Mouse (Mus musculus): ENCODE measurements around the gene Nat8f7.
"Not testable (repeated sequence)": the region's sequence is repeated elsewhere in the genome, so short reads cannot be mapped to it uniquely, and the experiment has no call there.

Gene Nat8f7

DNA sequence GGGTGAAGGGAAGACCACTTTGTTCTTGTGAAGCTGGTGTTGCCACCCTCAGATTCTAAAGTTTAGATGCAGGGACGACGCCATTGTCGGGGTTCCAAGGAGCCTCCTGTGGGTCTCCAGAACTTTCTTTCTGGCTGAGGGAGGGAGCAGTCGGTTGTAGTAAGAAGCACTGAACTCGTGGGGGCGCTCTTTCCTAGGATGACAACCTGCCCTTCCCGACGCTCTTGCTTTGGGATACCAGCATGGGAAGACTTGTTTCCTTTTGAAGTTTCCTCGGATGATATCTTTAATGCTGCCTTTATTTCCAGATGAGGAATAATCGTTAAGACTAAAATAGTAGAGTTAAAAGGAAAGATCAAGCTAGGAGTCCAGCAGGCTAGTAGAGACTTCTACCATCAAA lies at the start of gene Nat8f7:
Gene Nat8f7 (minus strand): TSS at position 101 of the 400 bp plus-strand sequence.
- DNase-seq, result not testable (repeated sequence)

DNA sequence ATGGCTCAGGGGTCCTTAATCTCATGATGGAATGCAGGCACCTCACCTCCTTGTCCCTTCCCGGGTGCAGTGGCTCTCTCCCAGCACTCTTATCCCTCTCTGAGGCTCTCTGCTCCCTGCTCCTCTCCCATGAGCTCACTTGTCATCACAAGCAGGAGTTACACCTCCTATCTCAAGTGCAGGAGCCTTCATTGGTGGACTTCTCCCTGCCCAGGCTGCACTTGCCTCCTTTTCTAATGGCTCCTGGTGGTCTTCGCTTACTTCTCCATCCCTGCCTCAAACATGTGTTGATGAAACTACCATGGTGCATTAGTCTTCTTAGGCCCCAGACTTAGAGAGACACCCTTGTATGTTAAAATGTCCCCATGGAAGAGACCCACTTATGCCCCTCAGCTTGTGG lies 49.7 kb upstream of the Nat8f7 start:
- not testable (repeated sequence) for DNase-seq

GRCm38 (mm10) chr6:85755705-85756249 lies 42.8 kb upstream of the Nat8f7 start:
- DNase-seq, result peak; percentile 39

DNA sequence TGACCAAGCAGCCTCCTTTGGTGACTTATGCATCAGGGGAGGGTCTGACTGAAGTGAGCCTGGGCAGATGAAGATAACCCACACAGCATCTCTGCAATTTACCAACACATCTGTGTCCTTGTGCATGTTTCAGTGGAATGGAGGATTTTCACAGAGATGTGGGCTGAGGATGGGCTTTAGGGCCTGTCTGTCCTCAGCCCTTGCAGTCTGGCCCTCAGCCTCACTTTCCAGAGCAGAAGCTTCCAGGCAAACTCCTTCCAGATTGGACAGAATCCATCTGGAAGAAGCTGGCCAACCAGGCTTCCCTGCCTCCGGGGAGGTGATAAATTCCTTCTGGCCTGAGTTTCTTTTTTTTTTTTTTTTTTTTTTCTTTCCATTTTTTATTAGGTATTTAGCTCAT lies 3.4 kb downstream of the Nat8f7 start:
- not testable (repeated sequence) for DNase-seq

GRCm38 (mm10) chr6:85709206-85709605 lies 3.8 kb downstream of the Nat8f7 start:
- DNase-seq, result peak; percentile 14

GRCm38 (mm10) chr6:85701943-85702342 lies 11.1 kb downstream of the Nat8f7 start:
- DNase-seq, result peak; percentile 71

All from kidney, adult 11 months (tissue).